Mouse (Mus musculus) cerebellum, adult 9-11 months (tissue): ENCODE results near the gene Ntf3.

Experiments
- DNase-seq: peaks from one replicate; pipeline ENCODE4 v3.0.0; 2022

Ntf3 gene

GRCm38 (mm10) chr6:126155928-126156327 is 10.8 kb downstream of the Ntf3 start:
- no peak for DNase-seq

- DNase-seq: peak; percentile 69
These were observed 12.2 kb downstream of the Ntf3 start for GRCm38 (mm10) chr6:126154372-126154982.

- DNase-seq: no peak
These were observed 13.6 kb downstream of the Ntf3 start for GRCm38 (mm10) chr6:126153154-126153553.

GRCm38 (mm10) chr6:126143659-126144058 is 23.1 kb downstream of the Ntf3 start:
- DNase-seq: no peak

- no peak for DNase-seq
These were observed 24.0 kb downstream of the Ntf3 start for GRCm38 (mm10) chr6:126142741-126143140.

- DNase-seq: no peak
These were observed 24.6 kb downstream of the Ntf3 start for GRCm38 (mm10) chr6:126142021-126142554.

GRCm38 (mm10) chr6:126141472-126141871 is 25.2 kb downstream of the Ntf3 start:
- DNase-seq: peak; percentile 26

GRCm38 (mm10) chr6:126140961-126141360 is 25.7 kb downstream of the Ntf3 start:
- no peak for DNase-seq

GRCm38 (mm10) chr6:126140416-126140815 is 26.3 kb downstream of the Ntf3 start:
- no peak for DNase-seq

GRCm38 (mm10) chr6:126134155-126134906 is 32.4 kb downstream of the Ntf3 start:
- DNase-seq: no peak

GRCm38 (mm10) chr6:126128238-126128637 is 38.5 kb downstream of the Ntf3 start:
- no peak for DNase-seq

- DNase-seq: no peak
These were observed 48.5 kb downstream of the Ntf3 start for GRCm38 (mm10) chr6:126118247-126118646.

- no peak for DNase-seq
These were observed 49.5 kb downstream of the Ntf3 start for GRCm38 (mm10) chr6:126117191-126117590.

GRCm38 (mm10) chr6:126114934-126115633 is 51.6 kb downstream of the Ntf3 start:
- no peak for DNase-seq

- no peak for DNase-seq
These were observed 55.5 kb downstream of the Ntf3 start for GRCm38 (mm10) chr6:126110892-126111835.

GRCm38 (mm10) chr6:126109184-126109583 is 57.5 kb downstream of the Ntf3 start:
- DNase-seq: peak; percentile 21

GRCm38 (mm10) chr6:126108771-126109170 is 57.9 kb downstream of the Ntf3 start:
- DNase-seq: no peak

GRCm38 (mm10) chr6:126107398-126107797 is 59.3 kb downstream of the Ntf3 start:
- no peak for DNase-seq

GRCm38 (mm10) chr6:126106798-126107173 is 59.9 kb downstream of the Ntf3 start:
- no peak for DNase-seq

- peak; percentile 50 for DNase-seq
These were observed 60.5 kb downstream of the Ntf3 start for GRCm38 (mm10) chr6:126106051-126106797.

- no peak for DNase-seq
These were observed 61.5 kb downstream of the Ntf3 start for GRCm38 (mm10) chr6:126105083-126105740.
